Mouse (Mus musculus) embryonic fibroblast, embryonic 13.5 days (primary cell): ENCODE data around the gene Zmym4.

Experiments used
- CTCF ChIP-seq: IDR thresholded peaks from 2 replicates; pipeline ENCODE4 v1.5.1; 2011; ENCODE audit warnings: mild to moderate bottlenecking, control low read depth, low read length, moderate library complexity, borderline replicate concordance; ENCODE audit not compliant: insufficient read depth
- POLR2A ChIP-seq: IDR thresholded peaks from 2 replicates; pipeline ENCODE4 v1.6.1; 2011; ENCODE audit warnings: low read depth, mild to moderate bottlenecking, control low read depth, low read length, moderate library complexity

DNA sequence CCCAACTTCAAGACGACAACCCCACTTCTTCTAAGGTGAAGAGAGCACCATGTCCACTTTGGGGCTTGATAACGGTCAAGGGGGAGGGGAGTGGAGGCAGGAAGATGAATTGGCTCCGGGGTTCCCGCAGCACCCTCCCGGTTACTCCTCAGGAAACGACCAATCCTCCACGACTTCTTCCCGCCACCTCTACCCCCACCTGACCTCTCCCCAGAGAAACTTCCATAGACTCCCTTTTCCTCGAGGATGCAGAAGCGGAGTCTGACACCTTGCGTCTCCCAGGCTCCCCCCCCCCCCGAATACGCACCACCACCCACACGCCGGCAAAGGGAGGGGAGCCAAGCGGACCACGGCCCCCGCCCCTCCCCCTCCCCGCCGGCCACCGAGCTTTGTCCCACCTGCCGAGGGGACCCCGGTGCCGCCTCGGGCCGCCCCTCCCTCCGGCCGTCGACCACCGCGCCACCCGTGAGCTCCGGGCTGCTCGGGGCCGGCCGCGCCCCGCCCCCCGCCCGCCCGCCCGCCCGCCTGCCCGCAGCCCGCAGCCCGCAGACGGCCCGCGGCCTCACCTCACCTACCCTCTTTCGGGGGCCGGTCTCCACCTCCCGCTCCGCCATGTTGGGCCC lies 583 bp downstream of the Zmym4 start:
- TF ChIP-seq POLR2A, result no peak
- no peak for TF ChIP-seq CTCF
